Mouse (Mus musculus) heart, adult 2 months (tissue): ENCODE results near the gene Dok5.

Source experiments
- CTCF ChIP-seq: fragments of 200-600 bp; IDR thresholded peaks from 2 replicates; pipeline ENCODE4 v1.8.1; 2022; ENCODE audit warnings: antibody characterized with exemption, mild to moderate bottlenecking, moderate library complexity
- EP300 ChIP-seq: fragments of 200-500 bp; IDR thresholded peaks from 2 replicates; pipeline ENCODE4 v1.6.1; 2011; ENCODE audit warnings: low read depth, low read length, control low read depth; ENCODE audit not compliant: insufficient read depth
- POLR2A ChIP-seq: fragments of 200-500 bp; IDR thresholded peaks from 2 replicates; pipeline ENCODE4 v1.6.1; 2011; ENCODE audit warnings: mild to moderate bottlenecking, low read depth, low read length, control low read depth; ENCODE audit not compliant: insufficient read depth

DNA sequence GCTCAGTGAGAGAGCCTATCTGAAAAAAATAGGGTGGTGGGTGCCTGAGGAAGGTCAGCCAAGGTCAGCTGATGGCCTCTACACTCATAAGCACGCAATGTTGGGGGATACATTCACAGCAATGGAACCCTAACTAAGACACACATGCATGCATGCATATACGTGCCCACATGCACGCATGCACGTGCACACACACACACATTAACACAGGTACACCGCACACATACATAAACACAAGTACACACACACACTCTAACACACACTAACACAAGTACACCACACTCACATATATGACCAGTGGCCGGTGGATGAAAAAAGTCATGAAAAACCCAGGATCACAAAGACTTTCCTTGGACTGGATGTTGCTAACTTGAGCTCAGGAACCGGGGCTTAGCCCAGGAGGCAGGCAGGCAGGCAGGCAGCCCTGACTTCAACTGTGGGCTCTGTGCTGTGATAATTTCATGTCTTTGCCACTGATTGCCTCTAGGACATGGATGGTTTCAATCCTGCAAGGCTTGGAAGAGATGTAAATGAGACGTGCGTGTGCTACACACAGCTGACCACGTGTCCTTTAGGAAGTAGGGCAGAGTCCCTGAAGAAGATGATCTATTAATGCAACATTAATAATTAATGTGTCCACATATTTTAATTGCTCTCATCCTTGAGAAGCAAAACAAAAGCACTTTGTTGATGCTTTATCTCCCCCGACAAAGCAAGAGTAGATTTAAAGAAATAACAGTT, 48.6 kb downstream of the Dok5 start:
- no peak for TF ChIP-seq CTCF
- no peak for TF ChIP-seq POLR2A
- no peak for TF ChIP-seq EP300
